Mouse (Mus musculus): ENCODE measurements at regions not wholly inside any gene's neighbourhood (a gene's known extent, or its start where the extent isn't known, plus 50 kb on each side); places are given as distances from the start of the nearest gene placed in this dataset.
"Not testable (repeated sequence)": the region's sequence is repeated elsewhere in the genome, so short reads cannot be mapped to it uniquely, and the experiment has no call there.

GRCm38 (mm10) chr19:35150780-35151725 lies 228.9 kb downstream of the Kif20b start:
- H3K4me2 ChIP-seq: 0 out of 2 replicates have a peak overlapping the region, but pooled peaks have one; percentile 13
- ATAC-seq (ENCODE audit: insufficient read depth): no peak

GRCm38 (mm10) chr19:35151841-35152240 lies 229.7 kb downstream of the Kif20b start:
- H3K4me1 ChIP-seq (replicated peaks): peaks cover 23% of the 10 kb centered on the region
- peak; percentile 49; the same call in 1 of the 2 replicates for ATAC-seq (ENCODE audit: insufficient read depth)
- H3K27me3 ChIP-seq: no peaks in the 10 kb centered on the region
- H3K4me2 ChIP-seq: peak overlapping the region; percentile 13; the same call in 1 of the 2 replicates
- H3K9me3 ChIP-seq (replicated peaks): no peaks in the 10 kb centered on the region
- H3K9ac ChIP-seq: no peak overlapping the region
- no peak overlapping the region for H3K4me3 ChIP-seq (replicated peaks)
- no peaks in the 10 kb centered on the region for H3K36me3 ChIP-seq (replicated peaks)
- no peak overlapping the region for H3K27ac ChIP-seq (replicated peaks)
- 21% methylated on average over 5 of the region's 5 CpGs for WGBS (ENCODE audit: insufficient replicate concordance)

More at GRCm38 (mm10) chr19:35150780-35151725, 228.9 kb downstream of the Kif20b start:
- H3K4me1 ChIP-seq (replicated peaks): peaks cover 23% of the 10 kb centered on the region
- H3K27me3 ChIP-seq: no peaks in the 10 kb centered on the region
- H3K27ac ChIP-seq (replicated peaks): no peak overlapping the region
- no peaks in the 10 kb centered on the region for H3K9me3 ChIP-seq (replicated peaks)
- H3K36me3 ChIP-seq (replicated peaks): no peaks in the 10 kb centered on the region
- WGBS (ENCODE audit: insufficient replicate concordance): 30% methylated on average over 6 of the region's 6 CpGs
- H3K9ac ChIP-seq: no peak overlapping the region
- no peak overlapping the region for H3K4me3 ChIP-seq (replicated peaks)

GRCm38 (mm10) chr19:35157849-35158248 lies 235.7 kb downstream of the Kif20b start:
- WGBS (ENCODE audit: insufficient replicate concordance): 66% methylated on average over 3 of the region's 3 CpGs
- no peaks in the 10 kb centered on the region for H3K27me3 ChIP-seq
- H3K9ac ChIP-seq: no peak overlapping the region
- H3K27ac ChIP-seq (replicated peaks): no peak overlapping the region
- H3K4me1 ChIP-seq (replicated peaks): no peaks in the 10 kb centered on the region; the same call in 1 of the 2 replicates
- no peaks in the 10 kb centered on the region for H3K36me3 ChIP-seq (replicated peaks)
- no peak overlapping the region for H3K4me2 ChIP-seq
- H3K9me3 ChIP-seq (replicated peaks): no peaks in the 10 kb centered on the region
- no peak for ATAC-seq (ENCODE audit: insufficient read depth)
- no peak overlapping the region for H3K4me3 ChIP-seq (replicated peaks)

GRCm38 (mm10) chr19:35164727-35165126 lies 242.6 kb downstream of the Kif20b start:
- WGBS (ENCODE audit: insufficient replicate concordance): 20% methylated on average over 2 of the region's 2 CpGs
- no peaks in the 10 kb centered on the region for H3K4me1 ChIP-seq (replicated peaks)
- no peak overlapping the region for H3K4me2 ChIP-seq
- H3K36me3 ChIP-seq (replicated peaks): no peaks in the 10 kb centered on the region
- H3K27me3 ChIP-seq: no peaks in the 10 kb centered on the region
- no peak for ATAC-seq (ENCODE audit: insufficient read depth)
- H3K4me3 ChIP-seq (replicated peaks): no peak overlapping the region
- no peak overlapping the region for H3K9ac ChIP-seq
- no peaks in the 10 kb centered on the region for H3K9me3 ChIP-seq (replicated peaks)
- no peak overlapping the region for H3K27ac ChIP-seq (replicated peaks)

GRCm38 (mm10) chr19:35170554-35170953 lies 248.4 kb downstream of the Kif20b start:
- ATAC-seq (ENCODE audit: insufficient read depth): peak; percentile 75
- Histone ChIP-seq H3K9me3 (replicated peaks) (no peaks in the 10 kb centered on the region), H3K4me2 (no peak overlapping the region), H3K27me3 (no peaks in the 10 kb centered on the region), H3K27ac (replicated peaks) (no peak overlapping the region), H3K4me3 (replicated peaks) (no peak overlapping the region), H3K9ac (no peak overlapping the region), H3K4me1 (replicated peaks) (peaks cover 12% of the 10 kb centered on the region), H3K36me3 (replicated peaks) (no peaks in the 10 kb centered on the region)
- 31% methylated on average over 2 of the region's 2 CpGs for WGBS (ENCODE audit: insufficient replicate concordance)

GRCm38 (mm10) chr19:35180102-35180501 lies 257.9 kb downstream of the Kif20b start:
- H3K9me3 ChIP-seq (replicated peaks): no peaks in the 10 kb centered on the region
- no peak overlapping the region for H3K9ac ChIP-seq
- H3K4me3 ChIP-seq (replicated peaks): no peak overlapping the region
- no peak overlapping the region for H3K27ac ChIP-seq (replicated peaks)
- H3K4me2 ChIP-seq: no peak overlapping the region
- no peaks in the 10 kb centered on the region for H3K27me3 ChIP-seq
- no peaks in the 10 kb centered on the region for H3K36me3 ChIP-seq (replicated peaks)
- no peak for ATAC-seq (ENCODE audit: insufficient read depth)
- H3K4me1 ChIP-seq (replicated peaks): no peaks in the 10 kb centered on the region
- WGBS (ENCODE audit: insufficient replicate concordance): 86% methylated on average over 1 of the region's 1 CpGs

- Histone ChIP-seq H3K36me3 (replicated peaks) (no peaks in the 10 kb centered on the region), H3K4me1 (replicated peaks) (no peaks in the 10 kb centered on the region), H3K27ac (replicated peaks) (no peak overlapping the region), H3K4me2 (no peak overlapping the region), H3K9ac (no peak overlapping the region), H3K27me3 (no peaks in the 10 kb centered on the region), H3K9me3 (replicated peaks) (no peaks in the 10 kb centered on the region), H3K4me3 (replicated peaks) (no peak overlapping the region)
- 66% methylated on average over 5 of the region's 5 CpGs for WGBS (ENCODE audit: insufficient replicate concordance)
- no peak for ATAC-seq (ENCODE audit: insufficient read depth)
Measured at GRCm38 (mm10) chr19:35205557-35206239, 283.5 kb downstream of the Kif20b start.

- Histone ChIP-seq H3K9ac (no peak overlapping the region), H3K36me3 (replicated peaks) (no peaks in the 10 kb centered on the region), H3K27ac (replicated peaks) (no peak overlapping the region), H3K4me1 (replicated peaks) (no peaks in the 10 kb centered on the region), H3K27me3 (no peaks in the 10 kb centered on the region), H3K4me2 (no peak overlapping the region), H3K4me3 (replicated peaks) (no peak overlapping the region), H3K9me3 (replicated peaks) (no peaks in the 10 kb centered on the region)
- 53% methylated on average over 3 of the region's 3 CpGs for WGBS (ENCODE audit: insufficient replicate concordance)
- ATAC-seq (ENCODE audit: insufficient read depth): no peak
Measured at GRCm38 (mm10) chr19:35244188-35244587, 322.0 kb downstream of the Kif20b start.

- 62% methylated on average over 6 of the region's 6 CpGs for WGBS (ENCODE audit: insufficient replicate concordance)
- no peak overlapping the region for H3K9ac ChIP-seq
- no peaks in the 10 kb centered on the region for H3K4me1 ChIP-seq (replicated peaks)
- no peak overlapping the region for H3K4me2 ChIP-seq
- H3K27ac ChIP-seq (replicated peaks): no peak overlapping the region
- ATAC-seq (ENCODE audit: insufficient read depth): no peak
- H3K27me3 ChIP-seq: no peaks in the 10 kb centered on the region
- no peak overlapping the region for H3K4me3 ChIP-seq (replicated peaks)
- no peaks in the 10 kb centered on the region for H3K36me3 ChIP-seq (replicated peaks)
- H3K9me3 ChIP-seq (replicated peaks): no peaks in the 10 kb centered on the region
Measured at GRCm38 (mm10) chr19:35247531-35247930, 325.4 kb downstream of the Kif20b start.

GRCm38 (mm10) chr19:35258634-35259033 lies 336.5 kb downstream of the Kif20b start:
- H3K4me3 ChIP-seq (replicated peaks); H3K9me3 ChIP-seq (replicated peaks); H3K27me3 ChIP-seq; H3K27ac ChIP-seq (replicated peaks); H3K9ac ChIP-seq; H3K4me2 ChIP-seq; ATAC-seq (ENCODE audit: insufficient read depth); H3K36me3 ChIP-seq (replicated peaks); H3K4me1 ChIP-seq (replicated peaks): not testable (repeated sequence)
- 51% methylated on average over 3 of the region's 3 CpGs for WGBS (ENCODE audit: insufficient replicate concordance)

GRCm38 (mm10) chr19:35263101-35263500 lies 340.9 kb downstream of the Kif20b start:
- no peak overlapping the region for H3K9ac ChIP-seq
- no peak for ATAC-seq (ENCODE audit: insufficient read depth)
- no peaks in the 10 kb centered on the region for H3K4me1 ChIP-seq (replicated peaks)
- no peak overlapping the region for H3K27ac ChIP-seq (replicated peaks)
- no peaks in the 10 kb centered on the region for H3K9me3 ChIP-seq (replicated peaks)
- no peaks in the 10 kb centered on the region for H3K36me3 ChIP-seq (replicated peaks)
- H3K4me3 ChIP-seq (replicated peaks): no peak overlapping the region
- H3K4me2 ChIP-seq: no peak overlapping the region
- no peaks in the 10 kb centered on the region for H3K27me3 ChIP-seq
